Mouse (Mus musculus): ENCODE measurements around the gene Gm5849. TPM values are rescaled to one million over a fixed set of nuclear protein-coding genes. Genes with fewer than 3 reads are reported as not detected.
"Not testable (repeated sequence)": the region's sequence is repeated elsewhere in the genome, so short reads cannot be mapped to it uniquely, and the experiment has no call there.

Gene Gm5849
- not detected in 2 replicates for total RNA-seq (2017)

GRCm38 (mm10) chr3:90777776-90778175, at the start of gene Gm5849:
TSS of gene Gm5849 (minus strand) at chr3:90777876.
- ATAC-seq (ENCODE audit: extremely low read depth, insufficient number of reproducible peaks, low FRiP score, poor library complexity, severe bottlenecking) = not testable (repeated sequence)

GRCm38 (mm10) chr3:90749658-90750057, 28.0 kb downstream of the Gm5849 start:
- ATAC-seq (ENCODE audit: extremely low read depth, insufficient number of reproducible peaks, low FRiP score, poor library complexity, severe bottlenecking) = no peak

- ATAC-seq (ENCODE audit: extremely low read depth, insufficient number of reproducible peaks, low FRiP score, poor library complexity, severe bottlenecking) = no peak
Observed at GRCm38 (mm10) chr3:90726606-90727005, 51.1 kb downstream of the Gm5849 start, which contains the start of gene Pglyrp4. TSS of gene Pglyrp4 (plus strand) at chr3:90726906.

Other genes with a start within 250 kb of the Gm5849 start
- gene S100a16, start 240.6 kb downstream of the Gm5849 start, total RNA-seq (2017) = not detected in 2 replicates
- 1.4 and 2.3 TPM in 2 replicates for gene S100a3, start 217.3 kb downstream of the Gm5849 start, total RNA-seq (2017)
- not detected in 2 replicates for gene S100a2, start 187.6 kb downstream of the Gm5849 start, total RNA-seq (2017)
- gene Gm42674, start 176.0 kb downstream of the Gm5849 start, total RNA-seq (2017) = not detected in 2 replicates
- gene S100a4, start 174.1 kb downstream of the Gm5849 start, total RNA-seq (2017) = 88.4 and 95.9 TPM in 2 replicates
- not detected in 2 replicates for gene S100a5, start 169.4 kb downstream of the Gm5849 start, total RNA-seq (2017)
- gene S100a6, start 165.0 kb downstream of the Gm5849 start, total RNA-seq (2017) = 1,146 and 1,580 TPM in 2 replicates
- gene S100a7a, start 123.9 kb downstream of the Gm5849 start, total RNA-seq (2017) = 0.81 and 1.1 TPM in 2 replicates
- 8,742 and 9,143 TPM in 2 replicates for gene S100a8, start 108.9 kb downstream of the Gm5849 start, total RNA-seq (2017)
- gene S100a9, start 82.2 kb downstream of the Gm5849 start, total RNA-seq (2017) = 13,076 and 15,649 TPM in 2 replicates
- gene Pglyrp4, start 51.0 kb downstream of the Gm5849 start, total RNA-seq (2017) = 5.4 and 6.2 TPM in 2 replicates